Mouse (Mus musculus) kidney, adult 2 months (tissue): ENCODE measurements at regions not wholly inside any gene's neighbourhood (a gene's known extent, or its start where the extent isn't known, plus 50 kb on each side); places are given as distances from the start of the nearest gene placed in this dataset.

ENCODE experiments used
- CTCF ChIP-seq: fragments of 200-500 bp; conservative IDR thresholded peaks from 2 replicates; pipeline ENCODE4 v1.5.1; 2011; ENCODE audit warnings: low read depth, mild to moderate bottlenecking, control low read depth, low read length, moderate library complexity, mixed read lengths; ENCODE audit not compliant: insufficient read depth, insufficient read length
- POLR2A ChIP-seq: fragments of 200-500 bp; IDR thresholded peaks from one replicate; pipeline ENCODE4 v1.6.1; 2011; ENCODE audit warnings: low read depth, low read length, control low read depth

GRCm38 (mm10) chr4:153224618-153225177 is 257.9 kb downstream of the Ajap1 start:
- TF ChIP-seq POLR2A, result no peak
- TF ChIP-seq CTCF, result no peak
